Mouse (Mus musculus) effector memory CD4-positive, alpha-beta T cell, adult 7 months (primary cell): ENCODE data around the gene Prrt3. TPM values are rescaled to one million over a fixed set of nuclear protein-coding genes. Genes with fewer than 3 reads are reported as not detected.

Source experiments
- polyA plus RNA-seq: library from polyadenylated mRNA; unstranded; fragments of 100-300 nt; shearing (Covaris generic); gene quantifications from one replicate; pipeline ENCODE4 v1.2.1, GENCODE M21; 2017

The Prrt3 gene
- not detected for polyA plus RNA-seq

GRCm38 (mm10) chr6:113501388-113502084, at the start of gene Prrt3:
TSS of gene Prrt3 (minus strand) at chr6:113501931.

GRCm38 (mm10) chr6:113530932-113531839, 29.5 kb upstream of the Prrt3 start, which contains the start of the genes Emc3 and Fancd2:
TSS of gene Emc3 (minus strand) at chr6:113531652.
TSS of gene Fancd2 (plus strand) at chr6:113531682.

GRCm38 (mm10) chr6:113483100-113483615, 18.6 kb downstream of the Prrt3 start, which contains the start of gene Creld1:
TSS of gene Creld1 (plus strand) at chr6:113483297.

GRCm38 (mm10) chr6:113471297-113471936, 30.3 kb downstream of the Prrt3 start, which contains the start of gene Il17rc:
TSS of gene Il17rc (plus strand) at chr6:113471427.

GRCm38 (mm10) chr6:113457952-113458534, 43.7 kb downstream of the Prrt3 start, which contains the start of gene Il17re:
TSS of gene Il17re (plus strand) at chr6:113458484.

Other genes with a start within 250 kb of the Prrt3 start
- gene Cpne9, start 219.6 kb downstream of the Prrt3 start, polyA plus RNA-seq: 0.32 TPM
- 55.5 TPM for gene Brpf1, start 194.8 kb downstream of the Prrt3 start, polyA plus RNA-seq
- gene Ogg1, start 175.0 kb downstream of the Prrt3 start, polyA plus RNA-seq: 3.8 TPM
- 0.37 TPM for gene Camk1, start 157.9 kb downstream of the Prrt3 start, polyA plus RNA-seq
- gene Tada3, start 124.0 kb downstream of the Prrt3 start, polyA plus RNA-seq: 21.3 TPM
- gene Arpc4, start 123.8 kb downstream of the Prrt3 start, polyA plus RNA-seq: 386 TPM
- 10.7 TPM for gene Ttll3, start 112.7 kb downstream of the Prrt3 start, polyA plus RNA-seq
- 11.3 TPM for gene Rpusd3, start 82.6 kb downstream of the Prrt3 start, polyA plus RNA-seq
- not detected for gene Cidec, start 66.2 kb downstream of the Prrt3 start, polyA plus RNA-seq
- 24.7 TPM for gene Jagn1, start 59.4 kb downstream of the Prrt3 start, polyA plus RNA-seq
- 1.3 TPM for gene Il17re, start 43.4 kb downstream of the Prrt3 start, polyA plus RNA-seq
- gene Il17rc, start 30.5 kb downstream of the Prrt3 start, polyA plus RNA-seq: 0.28 TPM
- 4.1 TPM for gene Creld1, start 18.6 kb downstream of the Prrt3 start, polyA plus RNA-seq
- gene Emc3, start 29.7 kb upstream of the Prrt3 start, polyA plus RNA-seq: 93.5 TPM
- gene Fancd2, start 29.8 kb upstream of the Prrt3 start, polyA plus RNA-seq: 1.3 TPM
- not detected for gene Fancd2os, start 98.8 kb upstream of the Prrt3 start, polyA plus RNA-seq
- 134 TPM for gene Brk1, start 102.8 kb upstream of the Prrt3 start, polyA plus RNA-seq
- 26.7 TPM for gene Vhl, start 122.0 kb upstream of the Prrt3 start, polyA plus RNA-seq
- gene Irak2, start 136.5 kb upstream of the Prrt3 start, polyA plus RNA-seq: 170 TPM
- gene Tatdn2, start 195.1 kb upstream of the Prrt3 start, polyA plus RNA-seq: 24.6 TPM
- gene Ghrl, start 217.9 kb upstream of the Prrt3 start, polyA plus RNA-seq: 1.5 TPM
- 137 TPM for gene Sec13, start 238.8 kb upstream of the Prrt3 start, polyA plus RNA-seq